Mouse (Mus musculus): ENCODE results near the gene Psme3. TPM values are rescaled to one million over a fixed set of nuclear protein-coding genes. Genes with fewer than 3 reads are reported as not detected.

Gene Psme3
- total and polyA plus RNA-seq, 3 experiments, result 45.2 to 161 (median 129) TPM

- DNase-seq, result no peak
These were observed 37.4 kb downstream of the Psme3 start for GRCm38 (mm10) chr11:101353436-101353835.

GRCm38 (mm10) chr11:101354438-101355010 lies 38.5 kb downstream of the Psme3 start:
- no peak for DNase-seq

GRCm38 (mm10) chr11:101355916-101356315 lies 39.9 kb downstream of the Psme3 start:
- no peak for DNase-seq

GRCm38 (mm10) chr11:101357505-101358182 lies 41.6 kb downstream of the Psme3 start:
- DNase-seq, result no peak

GRCm38 (mm10) chr11:101359776-101360175 lies 43.8 kb downstream of the Psme3 start:
- peak; percentile 47 for DNase-seq

GRCm38 (mm10) chr11:101360651-101361113 lies 44.7 kb downstream of the Psme3 start:
- DNase-seq, result peak; percentile 28

- no peak for DNase-seq
These were observed 48.5 kb downstream of the Psme3 start for GRCm38 (mm10) chr11:101364531-101364931.

- peak; percentile 66 for DNase-seq
These were observed 51.4 kb downstream of the Psme3 start, which contains the start of gene G6pc for GRCm38 (mm10) chr11:101367326-101367935. G6pc (plus strand) TSS chr11:101367561.

GRCm38 (mm10) chr11:101370141-101370540 lies 54.1 kb downstream of the Psme3 start:
- DNase-seq, result no peak

Small RNA genes lying within 50 kb of the gene (microRNA-seq; reads per million reads assigned to microRNA genes)
- gene Gm25593, result 0 reads per million in 2 experiments

Other genes starting within 250 kb of the Psme3 start
Only the 30 nearest of the 31 such genes appear.
- 1 to 10 TPM; 1.1 to 2.5 TPM for gene Hsd17b1, start 237.8 kb upstream of the Psme3 start, total RNA-seq (2021)
- 2.1 and 2.3 TPM in 2 replicates for gene Hsd17b1, start 237.8 kb upstream of the Psme3 start, polyA plus RNA-seq (2012; rRNA removed)
- gene Coasy, start 233.6 kb upstream of the Psme3 start, total RNA-seq (2021), result 10 to 100 TPM; 86.9 to 90.5 TPM
- 178 and 187 TPM in 2 replicates for gene Coasy, start 233.6 kb upstream of the Psme3 start, polyA plus RNA-seq (2012; rRNA removed)
- 10 to 100 TPM; 57.8 to 72.3 TPM for gene Mlx, start 228.9 kb upstream of the Psme3 start, total RNA-seq (2021)
- 36.3 and 42.4 TPM in 2 replicates for gene Mlx, start 228.9 kb upstream of the Psme3 start, polyA plus RNA-seq (2012; rRNA removed)
- gene Psmc3ip, start 220.8 kb upstream of the Psme3 start, total RNA-seq (2021), result 1 to 10 TPM; 3.6 to 5.9 TPM
- 0.38 and 0.71 TPM in 2 replicates for gene Psmc3ip, start 220.8 kb upstream of the Psme3 start, polyA plus RNA-seq (2012; rRNA removed)
- gene Retreg3, start 196.3 kb upstream of the Psme3 start, total RNA-seq (2021), result 10 to 100 TPM; 50.7 to 50.9 TPM
- gene Retreg3, start 196.3 kb upstream of the Psme3 start, polyA plus RNA-seq (2012; rRNA removed), result 41.7 and 46.9 TPM in 2 replicates
- gene Tubg1, start 196.3 kb upstream of the Psme3 start, total RNA-seq (2021), result 10 to 100 TPM; 42.9 to 43.0 TPM
- gene Tubg1, start 196.3 kb upstream of the Psme3 start, polyA plus RNA-seq (2012; rRNA removed), result 15.2 and 42.7 TPM in 2 replicates
- 1 to 10 TPM; 6.2 to 7.5 TPM for gene Tubg2, start 160.3 kb upstream of the Psme3 start, total RNA-seq (2021)
- 5.5 and 6.0 TPM in 2 replicates for gene Tubg2, start 160.3 kb upstream of the Psme3 start, polyA plus RNA-seq (2012; rRNA removed)
- 1 to 10 TPM; 6.8 TPM for gene Cntnap1, start 145.7 kb upstream of the Psme3 start, total RNA-seq (2021)
- 9.3 and 9.4 TPM in 2 replicates for gene Cntnap1, start 145.7 kb upstream of the Psme3 start, polyA plus RNA-seq (2012; rRNA removed)
- 10 to 100 TPM; 19.4 to 39.7 TPM for gene Plekhh3, start 144.9 kb upstream of the Psme3 start, total RNA-seq (2021)
- gene Plekhh3, start 144.9 kb upstream of the Psme3 start, polyA plus RNA-seq (2012; rRNA removed), result 112 and 122 TPM in 2 replicates
- gene Ccr10, start 140.8 kb upstream of the Psme3 start, total RNA-seq (2021), result under 1 TPM; 0.26 to 0.83 TPM
- gene Ccr10, start 140.8 kb upstream of the Psme3 start, polyA plus RNA-seq (2012; rRNA removed), result 0.84 and 1.6 TPM in 2 replicates
- 10 to 100 TPM; 31.3 to 35.0 TPM for gene Ezh1, start 89.8 kb upstream of the Psme3 start, total RNA-seq (2021)
- gene Ezh1, start 89.8 kb upstream of the Psme3 start, polyA plus RNA-seq (2012; rRNA removed), result 17.1 and 20.1 TPM in 2 replicates
- gene Ramp2, start 70.2 kb upstream of the Psme3 start, total RNA-seq (2021), result 10 to 100 TPM; 46.5 to 46.9 TPM
- gene Ramp2, start 70.2 kb upstream of the Psme3 start, polyA plus RNA-seq (2012; rRNA removed), result 109 and 114 TPM in 2 replicates
- gene Vps25, start 62.5 kb upstream of the Psme3 start, total RNA-seq (2021), result 100 to 1,000 TPM; 102 to 116 TPM
- gene Vps25, start 62.5 kb upstream of the Psme3 start, polyA plus RNA-seq (2012; rRNA removed), result 186 and 204 TPM in 2 replicates
- gene Wnk4, start 55.6 kb upstream of the Psme3 start, total RNA-seq (2021), result 1 to 10 TPM; 2.1 to 3.7 TPM
- 0.62 and 0.94 TPM in 2 replicates for gene Wnk4, start 55.6 kb upstream of the Psme3 start, polyA plus RNA-seq (2012; rRNA removed)
- gene Cntd1, start 37.2 kb upstream of the Psme3 start, total RNA-seq (2021), result under 1 TPM; 0.32 to 0.38 TPM
- 0.06 and 0.11 TPM in 2 replicates for gene Cntd1, start 37.2 kb upstream of the Psme3 start, polyA plus RNA-seq (2012; rRNA removed)
- gene Coa3, start 37.1 kb upstream of the Psme3 start, total RNA-seq (2021), result 10 to 100 TPM; 68.3 to 84.3 TPM
- gene Coa3, start 37.1 kb upstream of the Psme3 start, polyA plus RNA-seq (2012; rRNA removed), result 380 and 465 TPM in 2 replicates
- gene Becn1, start 13.9 kb upstream of the Psme3 start, total RNA-seq (2021), result 100 to 1,000 TPM; 107 to 160 TPM
- 81.6 and 126 TPM in 2 replicates for gene Becn1, start 13.9 kb upstream of the Psme3 start, polyA plus RNA-seq (2012; rRNA removed)
- 1 to 10 TPM; 4.9 to 5.5 TPM for gene Aoc2, start 8.8 kb downstream of the Psme3 start, total RNA-seq (2021)
- gene Aoc2, start 8.8 kb downstream of the Psme3 start, polyA plus RNA-seq (2012; rRNA removed), result 6.3 and 7.7 TPM in 2 replicates
- gene Aoc3, start 14.4 kb downstream of the Psme3 start, total RNA-seq (2021), result 10 to 100 TPM; 48.4 to 76.6 TPM
- 69.3 and 101 TPM in 2 replicates for gene Aoc3, start 14.4 kb downstream of the Psme3 start, polyA plus RNA-seq (2012; rRNA removed)
- 10 to 100 TPM in 1 of 2 experiments, 1 to 10 TPM in 1; 1.8 to 24.0 TPM for gene G6pc, start 51.3 kb downstream of the Psme3 start, total RNA-seq (2021)
- 0.13 and 0.26 TPM in 2 replicates for gene G6pc, start 51.3 kb downstream of the Psme3 start, polyA plus RNA-seq (2012; rRNA removed)
- gene Aarsd1, start 101.4 kb downstream of the Psme3 start, total RNA-seq (2021), result 10 to 100 TPM; 21.8 to 38.2 TPM
- gene Aarsd1, start 101.4 kb downstream of the Psme3 start, polyA plus RNA-seq (2012; rRNA removed), result 25.0 and 28.1 TPM in 2 replicates
- 1 to 10 TPM; 1.9 to 5.6 TPM for gene Gm27029, start 108.6 kb downstream of the Psme3 start, total RNA-seq (2021)
- 0.24 TPM in 1 of 2 replicates, not detected in the other for gene Gm27029, start 108.6 kb downstream of the Psme3 start, polyA plus RNA-seq (2012; rRNA removed)
- gene Rundc1, start 108.9 kb downstream of the Psme3 start, total RNA-seq (2021), result 10 to 100 TPM; 23.7 to 24.4 TPM
- gene Rundc1, start 108.9 kb downstream of the Psme3 start, polyA plus RNA-seq (2012; rRNA removed), result 22.0 and 22.1 TPM in 2 replicates
- gene Ptges3l, start 109.1 kb downstream of the Psme3 start, total RNA-seq (2021), result 1 to 10 TPM; 2.1 to 4.3 TPM
- 0.93 and 1.1 TPM in 2 replicates for gene Ptges3l, start 109.1 kb downstream of the Psme3 start, polyA plus RNA-seq (2012; rRNA removed)
- gene Rpl27, start 126.1 kb downstream of the Psme3 start, total RNA-seq (2021), result 10 to 100 TPM; 34.0 to 75.2 TPM
- gene Rpl27, start 126.1 kb downstream of the Psme3 start, polyA plus RNA-seq (2012; rRNA removed), result 133 and 183 TPM in 2 replicates
- gene Ifi35, start 132.2 kb downstream of the Psme3 start, total RNA-seq (2021), result 10 to 100 TPM; 33.2 to 40.5 TPM
- gene Ifi35, start 132.2 kb downstream of the Psme3 start, polyA plus RNA-seq (2012; rRNA removed), result 32.3 and 44.1 TPM in 2 replicates
- 10 to 100 TPM in 1 of 2 experiments, 1 to 10 TPM in 1; 6.0 to 12.9 TPM for gene Rnd2, start 148.8 kb downstream of the Psme3 start, total RNA-seq (2021)
- 6.0 and 11.3 TPM in 2 replicates for gene Rnd2, start 148.8 kb downstream of the Psme3 start, polyA plus RNA-seq (2012; rRNA removed)
- gene Vat1, start 150.0 kb downstream of the Psme3 start, total RNA-seq (2021), result 100 to 1,000 TPM in 1 of 2 experiments, 10 to 100 TPM in 1; 95.6 to 189 TPM
- 151 and 157 TPM in 2 replicates for gene Vat1, start 150.0 kb downstream of the Psme3 start, polyA plus RNA-seq (2012; rRNA removed)
- 1 to 10 TPM in 1 of 2 experiments, under 1 TPM in 1; 0.84 to 1.3 TPM for gene Brca1, start 235.7 kb downstream of the Psme3 start, total RNA-seq (2021)
- 0.11 and 0.20 TPM in 2 replicates for gene Brca1, start 235.7 kb downstream of the Psme3 start, polyA plus RNA-seq (2012; rRNA removed)
- 100 to 1,000 TPM; 130 to 134 TPM for gene Nbr1, start 235.9 kb downstream of the Psme3 start, total RNA-seq (2021)
- gene Nbr1, start 235.9 kb downstream of the Psme3 start, polyA plus RNA-seq (2012; rRNA removed), result 121 and 141 TPM in 2 replicates

All from adrenal gland, adult 2 months (tissue).